Mouse (Mus musculus) erythroblast, embryonic 14.5 days (primary cell): Measurements from ENCODE around the gene Cenpx.

ENCODE experiments used
- GATA1 ChIP-seq: IDR thresholded peaks from 2 replicates; pipeline ENCODE4 v1.6.1; 2012; ENCODE audit warnings: low read length, inconsistent platforms, mixed read lengths
- TAL1 ChIP-seq: IDR thresholded peaks from 3 replicates; pipeline ENCODE4 v1.6.1; 2012; ENCODE audit warnings: low read length, inconsistent platforms, mixed read lengths

DNA sequence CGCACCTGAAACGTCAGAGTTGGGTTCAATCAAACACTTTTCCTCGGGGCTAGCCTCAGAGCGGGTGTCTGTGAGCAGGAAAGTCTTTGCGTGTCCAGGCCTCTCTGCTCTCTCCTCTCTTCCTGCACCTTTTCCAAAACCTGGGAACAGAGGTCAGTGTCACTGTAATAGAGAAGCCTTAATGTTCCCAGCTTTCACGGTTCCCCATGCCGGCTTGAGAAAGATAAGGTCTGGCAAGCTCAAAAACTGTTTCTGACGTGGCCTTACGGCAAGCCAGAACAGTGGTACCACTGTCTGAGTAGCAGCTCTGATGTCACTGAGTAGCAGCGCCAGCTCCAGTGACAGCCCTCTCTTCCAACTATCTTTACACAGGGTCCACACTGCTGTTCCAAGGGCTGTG, 1.0 kb upstream of the Cenpx start:
- no peak for TF ChIP-seq GATA1
- no peak for TF ChIP-seq TAL1
